Mouse (Mus musculus): Measurements from ENCODE around the gene Rps6kb1.
"Not testable (repeated sequence)": the region's sequence is repeated elsewhere in the genome, so short reads cannot be mapped to it uniquely, and the experiment has no call there.

- TF ChIP-seq ZC3H11A, POLR2A (IDR thresholded peaks at IDR 0.05; ENCODE audit: low read depth, low read length): not testable (repeated sequence)
These were observed 80.3 kb downstream of the Rps6kb1 start for GRCm38 (mm10) chr11:86464275-86464674.
